Mouse (Mus musculus): ENCODE measurements around the gene Olfr32.
"Not testable (repeated sequence)": the region's sequence is repeated elsewhere in the genome, so short reads cannot be mapped to it uniquely, and the experiment has no call there.

Gene Olfr32

DNA sequence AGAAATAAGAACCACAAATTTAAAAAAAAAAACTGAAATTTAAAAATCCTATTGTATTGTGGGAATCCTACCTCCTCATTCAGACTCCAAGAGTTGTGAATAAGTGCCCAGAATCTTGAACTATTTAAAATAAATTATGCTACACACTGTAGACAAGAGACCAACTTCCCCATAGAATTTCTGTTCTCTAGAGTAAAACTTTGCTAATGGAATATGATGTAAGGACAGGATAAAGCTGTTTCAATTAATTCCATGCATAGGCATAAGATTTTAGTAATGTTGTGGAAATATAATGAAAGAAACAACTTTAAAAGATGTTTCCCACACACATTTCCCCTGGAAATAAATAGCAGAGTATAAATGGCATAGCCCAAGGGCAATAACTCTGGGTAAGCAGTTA, at the start of gene Olfr32:
Gene Olfr32, minus strand, starts transcription at position 101 of the 400 bp plus-strand sequence.
- no peak for DNase-seq

DNA sequence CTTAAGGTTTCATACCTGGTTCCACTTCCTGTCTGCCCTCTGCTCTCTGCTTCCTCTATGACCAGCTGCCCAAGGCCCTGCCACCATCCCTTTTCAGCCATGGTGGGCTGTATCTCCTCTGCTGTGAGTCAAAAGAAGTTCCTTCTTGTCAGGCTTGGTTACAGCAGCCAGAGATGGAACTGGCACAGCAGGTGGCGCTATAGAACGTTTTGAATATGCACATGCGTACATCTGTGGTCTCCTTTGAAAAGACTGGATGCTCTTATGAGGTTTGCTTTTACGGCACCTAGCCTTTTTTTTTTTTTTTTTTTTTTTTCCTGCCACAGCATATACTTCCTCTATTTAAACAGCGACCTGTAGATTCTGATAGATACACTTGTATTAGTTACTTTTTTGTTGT, 45.0 kb upstream of the Olfr32 start:
- not testable (repeated sequence) for DNase-seq

DNA sequence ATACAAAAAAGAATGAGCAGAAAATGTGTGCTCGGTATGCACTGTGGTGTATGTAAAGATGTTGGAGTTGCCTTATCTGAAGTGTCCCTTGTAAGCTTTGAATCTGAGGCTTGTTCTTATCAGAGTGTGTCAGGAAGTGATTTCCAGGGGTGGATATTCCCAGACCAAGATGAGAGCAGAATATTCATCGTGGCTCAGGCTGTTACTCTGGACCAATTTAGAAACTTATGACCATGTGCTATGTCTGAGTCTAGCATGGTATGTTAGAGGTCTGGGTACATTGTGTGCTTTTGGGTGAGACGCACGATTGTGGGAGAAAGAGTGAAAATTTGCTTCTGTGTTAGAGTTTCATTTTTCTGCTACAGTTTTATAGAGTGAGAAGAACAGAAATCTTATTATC, 44.0 kb upstream of the Olfr32 start:
- DNase-seq, result not testable (repeated sequence)

DNA sequence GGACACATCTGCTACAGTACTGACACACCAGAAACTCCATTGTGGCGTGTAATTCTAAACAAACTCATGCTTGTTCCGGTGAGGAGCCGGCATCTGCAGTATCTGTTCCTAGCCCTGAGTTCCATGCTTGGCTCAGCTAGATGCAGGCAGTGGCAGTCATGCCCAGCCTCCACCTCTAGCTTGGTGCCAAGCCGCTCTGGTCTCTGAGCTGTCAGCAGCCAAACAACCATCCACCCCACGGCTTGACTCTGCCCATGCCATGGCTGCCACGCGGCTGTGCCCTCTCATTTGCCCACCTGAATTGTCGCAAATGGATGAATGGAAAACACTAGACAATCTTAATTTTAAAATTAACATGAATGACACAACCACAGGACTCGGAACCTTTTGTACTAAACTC, 11.8 kb upstream of the Olfr32 start:
- no peak for DNase-seq

DNA sequence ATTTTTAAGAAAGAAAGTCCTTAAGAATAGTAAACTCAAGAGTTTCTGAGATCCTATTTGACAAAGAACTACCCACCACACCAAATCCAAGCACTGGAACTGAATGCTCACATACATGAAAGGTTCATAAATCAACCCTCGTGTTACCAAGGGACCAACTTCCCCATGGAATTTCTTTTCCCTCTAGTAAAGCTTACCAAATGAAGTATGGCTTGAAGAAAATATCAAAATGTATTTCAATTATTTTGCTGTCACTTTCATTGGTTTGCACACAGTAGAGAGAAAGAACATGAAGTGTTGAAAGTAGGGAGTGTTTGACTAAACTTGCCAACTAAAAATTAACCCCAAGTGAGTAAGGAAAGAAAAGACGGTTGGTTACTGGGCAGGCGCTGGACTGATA, 10.9 kb upstream of the Olfr32 start, which contains the start of gene Olfr1270:
Gene Olfr1270, minus strand, starts transcription at position 101 of the 400 bp plus-strand sequence.
- DNase-seq, result no peak

DNA sequence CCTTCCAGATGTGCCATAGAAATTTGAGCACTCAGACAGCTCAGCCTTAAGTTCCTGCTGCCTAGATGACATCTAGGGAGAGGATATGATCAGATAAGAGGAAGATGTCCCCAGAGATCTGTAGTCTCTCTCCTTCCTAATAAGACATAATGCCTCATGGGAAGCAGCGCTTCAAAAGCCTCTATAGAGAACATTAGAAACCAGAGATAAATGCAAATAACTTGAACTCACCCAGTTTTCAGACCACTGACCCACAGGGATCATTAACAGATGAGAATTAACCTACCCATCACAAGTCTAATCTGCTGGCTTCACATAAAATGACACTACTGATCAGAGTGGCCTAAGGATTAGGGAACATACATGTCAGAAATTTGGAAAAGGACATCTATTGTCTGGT, 20.8 kb downstream of the Olfr32 start, which contains the start of gene Olfr1269:
Gene Olfr1269, minus strand, starts transcription at position 101 of the 400 bp plus-strand sequence.
- no peak for DNase-seq
